Mouse (Mus musculus) kidney, embryonic 14.5 days (tissue): Measurements from ENCODE around the gene Sema3c. TPM values are rescaled to one million over a fixed set of nuclear protein-coding genes. Genes with fewer than 3 reads are reported as not detected.

Experiments
- ATAC-seq: fragments of 200-750 bp; cut with Nextera tagmentation; 2 replicates; pipeline ENCODE4 v1.8.0; 2017; ENCODE audit warnings: moderate number of reproducible peaks, mild to moderate bottlenecking, moderate TSS enrichment, moderate library complexity; ENCODE audit not compliant: low FRiP score, low TSS enrichment
- H3K27ac ChIP-seq: fragments of 300-500 bp; sonication (generic); 2 replicates; pipeline ENCODE4 v1.5.1; 2014; ENCODE audit warnings: low read depth, mild to moderate bottlenecking, low read length, moderate library complexity, mixed read lengths
- H3K27me3 ChIP-seq: fragments of 300-500 bp; sonication (generic); 2 replicates; pipeline ENCODE4 v1.6.1; 2014; ENCODE audit warnings: mild to moderate bottlenecking, low read length; ENCODE audit not compliant: control insufficient read depth, insufficient read depth
- H3K36me3 ChIP-seq: fragments of 300-500 bp; sonication (generic); 2 replicates; pipeline ENCODE4 v1.6.1; 2014; ENCODE audit warnings: low read length, mixed read lengths; ENCODE audit not compliant: control insufficient read depth, insufficient read depth
- H3K4me1 ChIP-seq: fragments of 300-500 bp; sonication (generic); 2 replicates; pipeline ENCODE4 v1.6.1; 2014; ENCODE audit warnings: low read length, mixed read lengths; ENCODE audit not compliant: control insufficient read depth, insufficient read depth
- H3K4me2 ChIP-seq: fragments of 300-500 bp; sonication (generic); replicated peaks from 2 replicates; pipeline ENCODE4 v1.6.1; 2014; ENCODE audit warnings: low read depth, mild to moderate bottlenecking, low read length
- H3K4me3 ChIP-seq: fragments of 300-500 bp; sonication (generic); 2 replicates; pipeline ENCODE4 v1.5.1; 2014; ENCODE audit warnings: mild to moderate bottlenecking, low read length
- H3K9ac ChIP-seq: fragments of 300-500 bp; sonication (generic); 2 replicates; pipeline ENCODE4 v1.6.1; 2014; ENCODE audit warnings: low read depth, mild to moderate bottlenecking, low read length, moderate library complexity
- H3K9me3 ChIP-seq: fragments of 300-500 bp; sonication (generic); 2 replicates; pipeline ENCODE4 v1.6.1; 2016; ENCODE audit warnings: low read length; ENCODE audit not compliant: control insufficient read depth
- WGBS: fragments of 180-500 bp; shearing (Covaris S2); extraction: QIAGEN DNeasy Blood & Tissue Kit; methylation state at CpG from one replicate; pipeline ENCODE4 v1.1.7; 2014; 5-methylcytosine and 5-hydroxymethylcytosine counted together
- polyA plus RNA-seq: library from polyadenylated mRNA; unstranded; fragments of >200 nt; fragmentation: Nextera tagmentation; extraction: Ambion mirVana; gene quantifications from 2 replicates; pipeline ENCODE4 v1.2.1, GENCODE M21; 2014

Gene Sema3c
- polyA plus RNA-seq, 1 experiment from 2014 or later: 103 TPM

DNA sequence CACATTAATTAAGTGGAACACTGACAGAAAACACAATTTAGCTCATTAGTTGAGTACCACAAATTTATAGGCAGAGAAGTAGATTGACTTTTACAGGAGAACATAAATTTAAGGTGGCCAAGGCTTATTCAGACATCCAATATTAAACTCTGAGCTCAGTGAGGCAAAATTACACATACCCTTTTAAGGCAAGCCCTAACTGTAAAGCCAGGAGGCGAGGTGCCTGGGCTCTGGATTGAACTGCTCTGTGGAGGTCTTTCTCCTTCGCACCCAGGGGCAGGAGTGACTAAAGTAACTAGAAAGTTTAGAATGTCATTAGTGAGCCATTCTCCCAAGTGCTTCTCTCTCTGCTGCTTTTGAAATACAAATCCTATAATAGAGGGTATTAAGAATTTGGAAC, 46.5 kb downstream of the Sema3c start:
- Histone ChIP-seq H3K36me3 (no peaks in the 10 kb centered on the region), H3K9ac (no peak overlapping the region), H3K4me3 (no peak overlapping the region), H3K9me3 (no peaks in the 10 kb centered on the region), H3K4me2 (no peak overlapping the region), H3K27me3 (no peaks in the 10 kb centered on the region), H3K27ac (no peak overlapping the region), H3K4me1 (no peaks in the 10 kb centered on the region)
- ATAC-seq: no peak
- WGBS: 57% methylated on average over 2 of the region's 2 CpGs

DNA sequence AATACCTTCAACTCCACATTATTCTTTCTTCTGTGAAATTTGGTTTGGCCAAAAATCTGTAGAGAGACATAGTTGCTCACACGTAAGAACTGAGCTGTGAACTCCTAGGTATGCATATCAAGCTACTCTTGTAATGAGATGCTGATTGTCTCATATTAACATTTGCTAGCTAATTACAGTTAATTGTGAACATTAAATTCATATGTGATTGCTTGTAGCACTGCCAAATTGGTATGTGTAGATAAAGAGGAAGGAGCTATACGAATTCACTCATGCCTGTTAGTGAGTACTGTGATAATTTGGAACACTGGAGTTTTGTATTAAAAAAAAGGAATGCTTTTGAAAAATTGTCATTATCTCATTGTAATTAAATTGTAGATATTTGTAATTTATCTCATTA, 48.5 kb downstream of the Sema3c start:
- Histone ChIP-seq H3K4me3 (no peak overlapping the region), H3K4me2 (no peak overlapping the region), H3K4me1 (no peaks in the 10 kb centered on the region), H3K9ac (no peak overlapping the region), H3K27me3 (no peaks in the 10 kb centered on the region), H3K27ac (no peak overlapping the region), H3K36me3 (no peaks in the 10 kb centered on the region), H3K9me3 (no peaks in the 10 kb centered on the region)
- 94% methylated on average over 2 of the region's 2 CpGs for WGBS
- no peak for ATAC-seq

DNA sequence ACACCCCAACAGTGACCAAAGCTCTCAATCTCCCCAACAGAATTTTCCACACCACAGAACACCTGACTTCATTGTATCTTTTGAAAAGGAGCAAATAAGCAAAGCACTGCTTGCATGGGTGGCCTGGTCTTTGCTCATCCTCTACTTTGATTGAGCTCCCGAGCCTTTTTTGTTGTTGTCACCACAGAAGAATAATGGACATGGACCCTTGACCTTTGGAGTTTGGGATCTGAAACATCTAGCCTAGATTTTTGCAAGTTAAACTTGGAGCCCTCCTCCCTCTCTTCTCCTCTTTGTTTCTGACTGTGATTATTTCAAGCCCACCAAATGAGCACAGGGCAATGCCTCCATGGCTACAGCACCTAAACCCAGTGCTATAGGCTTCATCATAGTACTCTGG, 54.5 kb downstream of the Sema3c start:
- Histone ChIP-seq H3K27ac (no peak overlapping the region), H3K4me3 (no peak overlapping the region), H3K4me2 (no peak overlapping the region), H3K4me1 (no peaks in the 10 kb centered on the region), H3K27me3 (no peaks in the 10 kb centered on the region), H3K9ac (no peak overlapping the region), H3K36me3 (no peaks in the 10 kb centered on the region), H3K9me3 (no peaks in the 10 kb centered on the region)
- 32% methylated on average over 1 of the region's 1 CpGs for WGBS
- no peak for ATAC-seq

DNA sequence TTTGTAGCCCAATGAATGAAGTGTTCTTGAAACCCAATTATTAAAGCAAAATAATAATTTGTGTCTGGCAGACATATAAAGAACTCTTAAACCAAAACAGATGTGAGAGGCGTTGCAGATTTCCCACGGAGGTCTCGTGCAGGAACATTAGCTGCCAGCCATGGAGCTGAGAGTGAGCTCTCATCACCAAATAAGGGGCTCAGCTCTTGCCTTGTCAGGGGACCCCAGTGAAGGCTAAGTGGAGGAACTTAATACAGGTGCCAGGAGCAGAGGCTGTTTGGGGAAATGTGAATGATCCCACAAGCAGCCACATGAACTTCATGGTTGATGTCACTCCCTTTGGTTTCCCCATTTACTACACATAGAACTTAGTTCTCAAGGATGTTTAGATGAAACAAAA, 55.5 kb downstream of the Sema3c start:
- Histone ChIP-seq H3K27ac (no peak overlapping the region), H3K4me2 (no peak overlapping the region), H3K27me3 (no peaks in the 10 kb centered on the region), H3K36me3 (no peaks in the 10 kb centered on the region), H3K4me1 (no peaks in the 10 kb centered on the region), H3K4me3 (no peak overlapping the region), H3K9ac (no peak overlapping the region), H3K9me3 (no peaks in the 10 kb centered on the region)
- 83% methylated on average over 3 of the region's 3 CpGs for WGBS
- ATAC-seq: no peak

DNA sequence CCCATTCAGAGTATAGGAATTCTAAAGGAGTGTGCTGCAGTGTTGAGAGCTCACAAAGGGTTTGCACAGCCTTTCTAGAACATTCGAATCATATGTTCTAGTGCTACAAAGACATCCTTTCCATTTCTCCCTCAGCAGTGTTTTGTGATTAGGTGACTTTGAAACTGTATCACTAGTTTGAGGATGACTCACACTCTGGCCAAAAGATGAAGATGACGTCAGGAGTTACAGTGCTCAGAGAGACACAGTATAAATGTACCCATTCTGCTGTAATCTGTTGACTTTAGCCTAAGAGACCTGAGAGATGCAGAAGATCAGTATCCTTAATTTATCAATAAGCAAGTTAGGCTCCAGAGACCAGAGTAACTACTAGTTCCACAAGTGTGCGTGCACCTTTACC, 65.4 kb downstream of the Sema3c start:
- no peaks in the 10 kb centered on the region for H3K36me3 ChIP-seq
- no peak overlapping the region for H3K9ac ChIP-seq
- no peaks in the 10 kb centered on the region for H3K4me1 ChIP-seq
- no peak for ATAC-seq
- H3K27me3 ChIP-seq: no peaks in the 10 kb centered on the region
- H3K27ac ChIP-seq: no peak overlapping the region
- no peak overlapping the region for H3K4me3 ChIP-seq
- 86% methylated on average over 3 of the region's 3 CpGs for WGBS
- H3K4me2 ChIP-seq: no peak overlapping the region
- H3K9me3 ChIP-seq: no peaks in the 10 kb centered on the region

DNA sequence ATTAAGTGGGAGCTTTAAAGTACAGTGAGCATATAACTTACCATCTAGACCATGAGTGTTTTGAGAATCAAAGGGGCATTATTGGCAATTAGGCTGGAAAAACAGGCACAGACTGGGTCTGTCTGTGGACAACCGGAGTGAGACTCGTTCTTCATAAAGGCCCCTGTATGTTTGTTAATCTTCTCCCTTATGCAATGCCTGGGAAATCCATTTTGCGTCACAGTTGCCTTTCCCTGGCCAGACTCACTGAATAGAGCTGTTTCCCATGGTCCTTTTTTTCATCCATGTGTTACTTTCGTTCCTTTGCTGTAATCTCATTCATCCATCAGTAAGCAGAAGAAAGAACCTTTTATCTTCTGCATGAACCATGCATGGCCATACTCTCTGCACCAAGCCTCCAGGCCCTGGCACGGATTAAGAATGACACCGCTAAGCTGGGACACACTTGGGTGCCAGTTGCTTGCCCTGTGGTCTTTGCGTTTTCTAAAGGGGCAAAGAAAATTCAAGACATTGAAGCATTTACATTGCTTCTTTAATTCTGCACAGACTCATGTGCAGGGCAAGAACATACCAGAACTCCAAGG, 73.7 kb downstream of the Sema3c start:
- H3K9ac ChIP-seq: no peak overlapping the region
- peak overlapping the region; percentile 20; the same call in 1 of the 2 replicates for H3K27ac ChIP-seq
- H3K27me3 ChIP-seq: no peaks in the 10 kb centered on the region
- H3K4me2 ChIP-seq: no peak overlapping the region
- no peaks in the 10 kb centered on the region for H3K36me3 ChIP-seq
- peaks cover 5% of the 10 kb centered on the region; the same call in 1 of the 2 replicates for H3K4me1 ChIP-seq
- H3K4me3 ChIP-seq: no peak overlapping the region
- WGBS: 67% methylated on average over 7 of the region's 7 CpGs
- H3K9me3 ChIP-seq: no peaks in the 10 kb centered on the region
- no peak for ATAC-seq

DNA sequence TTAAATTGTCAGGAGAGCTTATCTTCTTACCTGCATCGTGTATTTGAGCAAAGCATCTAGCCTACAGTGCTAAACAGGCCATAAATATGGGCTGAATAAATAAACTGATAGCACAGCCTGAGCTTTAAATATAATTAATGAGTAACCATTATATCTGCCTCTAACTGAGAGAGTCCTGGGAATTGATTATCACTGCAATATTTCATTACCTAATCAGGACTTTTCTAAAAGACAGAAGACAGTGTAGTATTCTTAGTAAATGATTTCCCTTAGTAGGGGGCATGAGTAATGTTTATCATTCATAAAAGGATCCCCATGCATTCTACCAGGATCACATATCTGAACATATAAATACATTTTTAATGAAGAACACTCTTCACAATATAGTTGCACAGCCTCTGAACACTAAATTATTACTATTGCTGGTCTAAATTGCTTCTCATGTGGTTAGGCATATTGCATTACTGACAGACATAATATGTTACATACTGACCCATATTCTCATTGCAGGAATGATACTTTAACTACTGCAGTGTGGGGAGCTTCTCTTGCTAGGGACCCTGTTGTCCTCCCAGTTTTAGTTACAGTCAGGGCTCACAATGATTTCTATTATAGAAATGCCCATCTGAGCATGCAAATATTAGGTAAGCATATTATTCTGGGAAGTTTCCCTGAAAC, 74.9 kb downstream of the Sema3c start:
- Histone ChIP-seq H3K27me3 (no peaks in the 10 kb centered on the region), H3K4me3 (no peak overlapping the region), H3K9ac (no peak overlapping the region), H3K9me3 (no peaks in the 10 kb centered on the region), H3K36me3 (no peaks in the 10 kb centered on the region), H3K27ac (no peak overlapping the region), H3K4me1 (peaks cover 5% of the 10 kb centered on the region; the same call in 1 of the 2 replicates), H3K4me2 (no peak overlapping the region)
- WGBS: 5% methylated on average over 1 of the region's 1 CpGs
- ATAC-seq: no peak

DNA sequence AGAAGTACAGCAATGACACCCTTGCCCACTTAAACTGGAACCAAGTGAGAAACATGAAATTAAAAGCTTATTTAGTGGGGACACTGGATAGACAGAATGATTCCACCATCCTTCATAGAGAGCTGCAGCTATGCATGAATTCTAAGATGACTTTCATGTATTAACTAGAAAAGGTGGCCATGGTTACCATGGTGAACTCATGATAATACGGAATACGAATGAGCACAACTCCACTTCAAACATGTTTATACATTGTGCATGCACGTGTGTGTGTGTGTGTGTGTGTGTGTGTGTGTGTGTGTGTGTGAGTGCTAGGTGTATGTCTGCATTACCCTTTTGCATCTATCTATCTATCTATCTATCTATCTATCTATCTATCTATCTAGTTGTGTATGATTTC, 87.1 kb downstream of the Sema3c start:
- H3K27me3 ChIP-seq: no peaks in the 10 kb centered on the region
- no peak overlapping the region for H3K9ac ChIP-seq
- H3K9me3 ChIP-seq: no peaks in the 10 kb centered on the region
- H3K4me3 ChIP-seq: no peak overlapping the region
- no peak overlapping the region for H3K27ac ChIP-seq
- peaks cover 4% of the 10 kb centered on the region for H3K36me3 ChIP-seq
- ATAC-seq: no peak
- 72% methylated on average over 3 of the region's 3 CpGs for WGBS
- H3K4me1 ChIP-seq: no peaks in the 10 kb centered on the region
- no peak overlapping the region for H3K4me2 ChIP-seq

DNA sequence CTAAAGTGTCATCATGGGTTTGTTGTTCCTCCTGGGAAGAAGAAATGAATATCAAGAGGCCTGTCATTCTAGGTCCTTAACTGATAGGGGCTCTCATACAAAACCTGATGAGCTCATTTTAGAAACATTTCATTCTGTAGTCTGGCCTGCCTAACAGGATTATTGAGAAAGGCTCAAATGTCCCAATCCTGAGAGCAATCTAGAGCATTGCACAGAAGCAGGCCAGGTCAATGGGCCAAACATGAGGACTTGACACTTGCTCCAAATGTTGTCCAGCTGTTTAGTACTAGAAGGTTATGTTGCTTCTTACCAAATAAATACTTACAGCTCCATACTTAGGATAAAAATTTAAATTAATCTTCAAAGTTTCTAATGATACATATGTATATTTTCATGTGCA, 97.3 kb downstream of the Sema3c start:
- ATAC-seq: no peak
- H3K9me3 ChIP-seq: no peaks in the 10 kb centered on the region

More for the DNA sequence above, 97.3 kb downstream of the Sema3c start:
- H3K4me1 ChIP-seq: no peaks in the 10 kb centered on the region
- H3K27me3 ChIP-seq: no peaks in the 10 kb centered on the region
- no peak overlapping the region for H3K4me2 ChIP-seq
- no peak overlapping the region for H3K27ac ChIP-seq
- peaks cover 4% of the 10 kb centered on the region; the same call in 1 of the 2 replicates for H3K36me3 ChIP-seq
- no peak overlapping the region for H3K4me3 ChIP-seq
- no peak overlapping the region for H3K9ac ChIP-seq
